Mouse (Mus musculus) G1E (cell line): ENCODE measurements around the gene Zdhhc5.

Experiments used
- CTCF ChIP-seq: IDR thresholded peaks from 2 replicates; pipeline ENCODE4 v1.5.1; 2012; ENCODE audit warnings: low read depth, low read length, inconsistent platforms, mixed read lengths
- GATA1 ChIP-seq: IDR thresholded peaks from 2 replicates; pipeline ENCODE4 v1.6.1; 2012; ENCODE audit warnings: borderline replicate concordance, low read length, inconsistent platforms, mixed read lengths
- TAL1 ChIP-seq: conservative IDR thresholded peaks from 2 replicates; pipeline ENCODE4 v1.6.1; 2012; ENCODE audit warnings: low read depth, low read length, inconsistent platforms, mixed read lengths

DNA sequence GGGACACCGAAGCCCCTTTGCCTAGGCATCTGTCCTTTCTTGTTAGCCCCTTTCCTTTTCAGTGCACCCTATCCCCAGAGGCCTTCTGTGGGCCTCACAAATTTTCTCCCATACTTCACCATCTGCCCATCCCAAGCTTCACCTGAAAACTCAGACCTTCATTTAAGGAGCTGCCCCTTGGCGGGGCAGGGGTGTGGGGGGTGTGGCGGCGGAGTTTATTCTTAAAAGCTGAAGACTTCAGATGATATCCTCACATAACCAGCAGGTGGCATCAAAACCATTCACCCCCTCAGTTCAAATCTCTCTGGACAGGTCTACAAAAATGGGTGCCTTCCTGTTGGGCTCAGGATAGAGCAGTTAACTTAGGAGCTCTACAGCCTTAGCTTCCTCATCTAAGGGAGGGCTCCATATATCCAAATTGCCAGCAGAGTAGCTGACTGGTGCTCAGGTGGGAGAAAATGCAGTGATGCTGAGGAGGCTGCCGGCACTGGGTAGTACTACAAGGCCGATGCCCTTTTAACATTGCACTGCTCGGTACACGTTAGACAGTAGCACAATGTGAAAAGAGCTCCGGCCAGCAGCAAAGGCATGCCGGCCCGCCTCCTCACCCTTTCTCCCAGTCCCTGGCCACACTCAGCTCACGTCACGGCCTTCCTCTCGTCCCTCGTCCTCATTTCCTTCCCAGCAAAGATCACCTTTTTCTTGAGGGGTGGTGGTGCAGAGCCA, 25.8 kb upstream of the Zdhhc5 start:
- TF ChIP-seq CTCF (no peak), GATA1 (no peak), TAL1 (no peak)
